Mouse (Mus musculus) layer of hippocampus, adult 8-10 months (tissue): ENCODE data around the gene Gpr152. TPM values are rescaled to one million over a fixed set of nuclear protein-coding genes. Genes with fewer than 3 reads are reported as not detected.

Source experiments
- DNase-seq, 2 experiments: peaks; one replicate each; pipeline ENCODE4 v3.0.0; 2022; ENCODE audit warnings: low spot score in 2 of 2
- total RNA-seq, 4 experiments: library from RNA; stranded (reverse); gene quantifications; 2 replicates each; pipeline ENCODE4 v1.2.4; 2022

Gene Gpr152
- total RNA-seq, result under 1 TPM in 1 of 4 experiments, not detected in 3; 0.07 TPM

- DNase-seq, result no peak
Measured at GRCm38 (mm10) chr19:4139446-4139845, at the start of gene Gpr152. Gene Gpr152, plus strand, starts transcription at chr19:4139787.

GRCm38 (mm10) chr19:4090446-4090845 lies 49.1 kb upstream of the Gpr152 start:
- no peak for DNase-seq

- DNase-seq, result no peak
Measured at GRCm38 (mm10) chr19:4091383-4091782, 48.2 kb upstream of the Gpr152 start.

- DNase-seq, result no peak
Measured at GRCm38 (mm10) chr19:4092750-4093149, 46.8 kb upstream of the Gpr152 start.

DNA sequence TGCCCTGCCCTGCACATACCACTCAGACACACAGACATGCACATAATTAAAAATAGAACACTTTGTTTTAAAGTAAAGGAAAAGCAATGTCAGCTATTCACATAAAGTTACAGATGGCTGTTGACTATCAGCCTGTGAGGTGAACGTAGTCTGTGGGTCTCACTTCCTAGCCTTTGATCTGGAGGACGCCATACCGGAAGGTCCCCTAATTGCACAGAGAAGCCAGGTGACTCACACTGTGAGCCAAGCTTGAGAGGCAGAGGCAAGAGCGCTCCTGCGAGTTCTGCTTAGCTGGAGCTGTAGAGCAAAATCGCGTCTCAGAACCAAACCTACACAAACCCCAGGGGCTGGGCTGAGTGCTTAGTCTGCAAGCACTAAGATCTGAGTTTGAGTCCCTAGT lies 45.8 kb upstream of the Gpr152 start:
- DNase-seq, result no peak

GRCm38 (mm10) chr19:4094348-4094747 lies 45.2 kb upstream of the Gpr152 start:
- DNase-seq, result no peak

DNA sequence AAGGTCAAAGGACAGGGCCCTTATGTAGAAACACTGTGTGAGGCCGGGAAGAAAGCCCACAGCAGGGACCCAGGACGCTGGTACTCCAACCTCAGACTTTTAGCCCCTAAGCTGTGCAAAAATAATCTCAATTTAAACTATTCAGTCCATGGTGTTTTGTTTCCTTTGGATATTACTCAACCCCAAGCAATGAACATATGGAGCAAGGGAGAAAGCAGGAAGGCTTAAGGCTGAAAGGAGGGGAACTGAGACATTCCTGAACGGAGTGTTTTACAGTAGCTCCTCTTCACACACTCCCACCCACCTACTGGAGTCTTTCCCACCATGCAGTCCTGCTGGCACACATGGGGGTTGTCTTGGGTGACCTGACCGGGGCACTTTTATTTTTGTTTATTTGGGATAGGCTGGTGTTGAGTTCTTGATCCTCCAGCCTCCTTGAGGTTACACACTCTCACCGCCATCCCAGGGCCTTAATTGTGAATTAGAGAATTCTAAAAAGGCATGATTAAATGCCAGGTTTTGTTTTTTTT lies 44.7 kb upstream of the Gpr152 start:
- DNase-seq, result no peak

- DNase-seq, result no peak
Measured at GRCm38 (mm10) chr19:4095802-4096201, 43.8 kb upstream of the Gpr152 start.

GRCm38 (mm10) chr19:4096642-4097440 lies 42.7 kb upstream of the Gpr152 start, which contains the start of gene Cdk2ap2:
Gene Cdk2ap2, plus strand, starts transcription at chr19:4097182.
- peak; percentile 100 for DNase-seq

DNA sequence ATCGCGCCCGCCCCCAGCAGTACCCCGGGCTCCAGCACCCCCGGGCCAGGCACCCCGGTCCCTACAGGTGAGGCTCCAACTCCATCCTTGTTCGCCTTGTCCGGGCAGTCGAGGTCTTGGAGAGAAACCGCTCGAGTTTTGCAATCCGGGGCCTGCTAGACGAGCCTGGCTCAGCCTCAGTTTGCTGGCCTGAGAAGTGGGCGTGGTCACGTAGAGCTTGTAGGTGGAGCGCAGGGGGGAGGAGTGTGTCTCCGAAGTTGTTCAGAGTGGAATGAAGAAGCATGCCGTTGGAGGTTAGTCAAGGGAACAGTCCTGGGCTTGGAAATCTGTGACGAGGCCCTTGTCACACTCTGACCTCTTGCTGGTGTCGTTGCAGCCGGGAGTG lies 42.2 kb upstream of the Gpr152 start:
- DNase-seq, result peak in 1 of 2 experiments; percentile 74

GRCm38 (mm10) chr19:4098426-4098825 lies 41.2 kb upstream of the Gpr152 start:
- DNase-seq, result no peak

DNA sequence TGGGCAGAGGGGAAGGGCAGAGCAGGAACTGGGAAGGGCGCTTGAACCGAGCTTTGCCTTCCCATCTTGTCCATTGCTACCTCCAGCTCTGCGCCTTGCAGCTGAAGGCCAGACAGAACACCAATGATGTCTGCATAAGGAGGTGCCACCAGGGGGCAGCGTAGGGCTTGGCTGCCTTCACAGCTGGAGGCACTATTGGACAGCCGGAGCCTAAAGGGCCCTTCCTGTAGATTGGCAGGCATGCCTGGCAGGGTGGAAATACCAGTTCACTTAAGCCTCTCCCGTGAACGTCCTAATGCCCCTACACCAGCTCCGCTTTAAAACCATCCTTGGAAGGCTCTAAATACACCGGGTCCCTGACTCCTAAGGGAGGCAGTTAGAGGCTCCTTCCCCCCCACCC lies 40.5 kb upstream of the Gpr152 start:
- DNase-seq, result peak; percentile 83 to 90

DNA sequence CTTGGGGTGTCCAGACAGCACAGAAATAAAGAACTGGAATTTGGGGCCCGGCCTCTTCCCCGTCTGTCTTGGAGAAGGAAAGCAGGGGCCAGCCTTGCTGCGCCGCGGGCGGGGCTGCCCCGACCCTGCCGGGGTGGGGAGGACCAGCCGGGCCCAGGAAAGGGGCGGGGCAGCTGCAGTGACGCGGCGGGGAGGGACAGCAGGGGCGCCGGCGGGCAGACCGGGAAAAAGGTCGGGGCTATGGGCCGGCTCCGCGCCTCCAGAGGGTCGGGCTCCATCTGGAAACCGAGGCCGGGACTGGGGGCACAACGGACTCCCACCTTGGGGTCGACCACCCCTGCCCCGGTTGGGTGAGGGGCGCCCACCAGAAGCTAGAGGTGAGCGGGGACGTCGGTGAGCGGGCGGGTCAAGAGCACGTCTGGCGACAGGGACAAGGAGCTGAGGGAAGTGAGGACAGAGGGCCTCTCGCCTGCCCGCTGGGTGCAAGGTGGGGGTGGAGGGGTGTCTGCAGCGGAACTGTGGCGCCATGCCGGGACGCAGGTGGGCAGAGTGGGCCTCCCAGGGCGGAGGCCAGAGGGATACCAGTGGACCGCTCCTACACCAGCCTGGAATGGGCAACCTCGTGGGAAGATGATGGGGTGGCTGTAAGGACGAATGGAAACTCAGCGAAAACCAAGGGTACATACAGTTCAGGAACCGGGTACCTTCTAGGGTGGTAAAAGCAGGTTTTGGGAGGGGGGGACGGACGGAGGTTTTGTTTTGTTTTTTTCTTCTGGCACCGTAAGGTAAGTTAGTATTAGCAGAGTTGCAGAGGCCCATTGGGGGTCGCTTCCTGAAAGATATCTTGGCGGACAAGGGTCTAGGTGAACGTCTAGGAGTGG lies 39.5 kb upstream of the Gpr152 start, which contains the start of gene Pitpnm1:
Gene Pitpnm1 (plus strand): TSS at position 162 of the 881 bp plus-strand sequence.
- DNase-seq, result no peak

DNA sequence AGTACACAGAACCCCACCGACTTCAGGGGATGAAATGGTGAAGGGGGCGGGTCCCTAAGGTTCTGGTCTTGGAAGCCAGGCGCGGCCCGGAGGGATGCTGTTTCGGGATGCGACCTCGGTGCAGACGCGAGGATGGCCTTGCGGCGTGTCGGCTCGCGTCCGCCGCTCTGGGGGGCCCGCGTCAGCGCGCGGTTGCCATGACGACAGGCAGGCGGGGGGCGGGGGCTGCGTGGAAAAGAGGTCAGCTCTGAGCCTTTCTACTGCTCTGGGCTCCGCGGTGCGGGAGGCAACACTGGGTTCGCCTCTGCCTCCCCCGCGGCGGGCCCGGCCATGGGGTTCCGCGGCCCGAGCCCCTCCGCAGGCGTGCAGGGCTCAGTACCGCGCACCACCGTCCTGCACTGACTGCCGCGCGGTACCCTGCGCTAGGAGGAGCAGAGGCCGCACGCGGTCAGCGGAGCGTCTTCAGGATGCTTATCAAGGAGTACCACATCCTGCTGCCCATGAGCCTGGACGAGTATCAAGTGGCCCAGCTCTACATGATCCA lies 38.8 kb upstream of the Gpr152 start:
- DNase-seq, result peak in 1 of 2 experiments; percentile 64

DNA sequence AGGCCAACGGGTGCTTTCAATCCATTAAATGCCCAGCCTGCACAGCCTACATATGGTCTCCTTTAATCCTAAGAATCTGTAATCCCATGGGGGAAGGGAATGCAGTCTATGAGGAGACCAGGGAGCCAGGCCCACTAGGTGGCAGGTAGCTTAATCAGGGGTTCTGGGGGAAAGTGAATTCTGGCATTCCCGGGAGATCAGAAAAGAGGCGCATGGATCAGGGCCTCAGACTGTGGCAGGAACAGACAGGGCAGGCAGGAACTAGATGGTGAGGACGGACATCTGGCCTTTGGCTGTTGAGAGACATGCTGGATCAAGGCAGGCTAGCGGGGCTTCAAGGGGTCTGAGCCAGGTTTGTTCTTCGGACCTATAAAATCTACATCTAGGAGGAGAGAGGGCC lies 38.1 kb upstream of the Gpr152 start:
- no peak for DNase-seq

DNA sequence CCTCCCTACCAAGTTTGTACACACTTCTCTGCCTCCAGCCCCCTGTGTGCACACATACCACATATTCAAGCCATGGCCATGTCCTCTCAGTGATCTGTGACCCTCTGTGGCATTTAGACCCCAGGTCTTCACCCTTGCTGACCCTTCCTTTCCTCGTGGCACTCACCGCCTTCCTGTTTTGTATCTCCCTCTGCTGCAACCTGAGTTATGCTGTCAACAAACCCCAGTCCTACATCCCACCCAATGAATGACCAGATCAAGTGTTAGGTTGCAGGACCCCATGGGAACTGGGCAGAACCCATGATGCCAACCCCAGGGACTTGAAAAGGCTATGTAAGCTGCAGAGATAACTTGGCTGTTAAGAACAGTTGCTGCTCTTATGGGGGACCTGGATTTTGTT lies 37.5 kb upstream of the Gpr152 start:
- no peak for DNase-seq

GRCm38 (mm10) chr19:4102626-4103025 lies 37.0 kb upstream of the Gpr152 start:
- DNase-seq, result no peak

- DNase-seq, result no peak
Measured at GRCm38 (mm10) chr19:4103294-4103693, 36.3 kb upstream of the Gpr152 start.

DNA sequence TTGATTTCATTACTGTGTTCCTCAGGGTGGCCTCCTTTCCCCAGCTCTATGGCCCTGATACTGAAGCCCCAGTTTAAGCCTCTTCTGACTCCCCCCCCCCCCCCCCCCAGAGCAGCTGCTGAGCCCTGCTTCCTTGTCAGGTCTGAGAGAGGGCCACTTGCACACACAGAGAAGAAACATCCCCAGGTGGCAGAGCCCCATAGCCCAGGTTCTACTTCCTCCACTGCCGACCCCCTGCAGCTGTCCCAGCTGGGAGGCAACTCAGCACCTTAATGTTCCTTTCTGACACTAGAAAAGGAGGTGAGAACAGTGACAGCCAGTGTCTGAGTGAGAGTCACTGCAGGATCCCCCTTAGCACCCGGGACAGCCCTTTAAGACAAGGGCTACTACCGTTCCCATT lies 35.8 kb upstream of the Gpr152 start:
- no peak for DNase-seq

GRCm38 (mm10) chr19:4104675-4105194 lies 34.9 kb upstream of the Gpr152 start:
- DNase-seq, result no peak

DNA sequence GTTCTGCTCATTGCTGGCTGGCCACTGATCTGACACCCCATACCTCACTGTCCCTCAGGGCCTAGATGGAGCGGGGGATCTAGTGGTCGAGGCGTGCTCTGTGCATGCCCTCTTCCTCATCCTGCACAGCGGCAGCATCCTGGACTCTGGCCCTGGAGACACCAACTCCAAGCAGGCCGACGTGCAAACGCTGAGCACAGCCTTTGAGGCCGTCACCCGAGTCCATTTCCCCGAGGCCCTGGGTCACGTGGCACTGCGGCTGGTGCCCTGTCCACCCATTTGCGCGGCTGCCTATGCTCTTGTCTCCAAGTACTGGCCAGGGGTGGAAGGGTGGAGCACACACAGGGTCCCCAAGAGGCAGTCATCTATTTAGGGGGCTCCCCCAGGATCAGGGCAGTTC lies 32.9 kb upstream of the Gpr152 start:
- no peak for DNase-seq
